19 mouse cellular contexts compared by ENCODE assay signal in the genomic region with DNA sequence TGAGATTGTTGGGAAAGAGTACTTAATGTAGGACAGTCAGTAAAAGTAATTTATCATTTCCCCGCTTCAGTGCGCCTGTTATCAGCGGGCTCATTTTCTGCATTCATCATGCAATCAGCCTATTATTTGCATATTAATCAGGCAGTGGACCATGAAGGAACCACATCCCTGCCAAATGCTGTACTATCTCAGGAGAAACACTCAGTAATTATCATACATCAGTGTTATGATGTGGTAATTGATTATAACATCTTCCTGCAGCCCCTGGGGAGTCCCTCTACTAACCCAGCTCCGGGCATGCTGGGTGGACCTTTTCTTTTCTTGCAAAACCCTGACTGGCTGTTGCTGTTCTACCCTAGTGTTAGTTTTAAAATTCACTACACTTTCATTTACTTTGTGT. TPM values are rescaled to one million over a fixed set of nuclear protein-coding genes. Genes with fewer than 3 reads are reported as not detected.
DNase-seq lines count a peak whose midpoint lies in the region; ATAC-seq and TF ChIP-seq lines count a peak whose summit lies in the region.
"Had no signal": no experiment of that assay in that cellular context is flagged by ENCODE, and none has a peak within 500 bp of the region (broad histone marks: within the 10 kb centered on the region; RNA-seq: fewer than 3 reads in every experiment).

No protein-coding gene starts in this region.

- no peaks in the 10 kb centered on the region for H3K9me3 ChIP-seq in hindbrain, embryonic 12.5 days (replicated peaks)
- no peaks in the 10 kb centered on the region for H3K9me3 ChIP-seq in hindbrain, embryonic 11.5 days (ENCODE audit: control insufficient read depth, low read length)
- H3K9me3 ChIP-seq in MEL (replicated peaks; ENCODE audit: insufficient read depth, low read length): no peaks in the 10 kb centered on the region
- no peaks in the 10 kb centered on the region for H3K9me3 ChIP-seq in forebrain, embryonic 16.5 days (ENCODE audit: control insufficient read depth, low read length)
- H3K9me3 ChIP-seq in neural tube, embryonic 15.5 days (replicated peaks): no peaks in the 10 kb centered on the region
- H3K9me3 ChIP-seq: G1E; kidney, embryonic 15.5 days; lung, embryonic 15.5 days had no signal

- peaks cover 17% of the 10 kb centered on the region for H3K4me1 ChIP-seq in hindbrain, embryonic 12.5 days
- no peaks in the 10 kb centered on the region for H3K4me1 ChIP-seq in hindbrain, embryonic 11.5 days (replicated peaks; ENCODE audit: control insufficient read depth, insufficient read depth, low read length)
- H3K4me1 ChIP-seq in MEL (ENCODE audit: control insufficient read depth in 1 of 2, insufficient read depth in 2 of 2, low read length in 2 of 2): peaks cover 6 to 8% of the 10 kb centered on the region in 2 experiments
- peaks cover 30% of the 10 kb centered on the region for H3K4me1 ChIP-seq in forebrain, embryonic 16.5 days (replicated peaks; ENCODE audit: control insufficient read depth, insufficient read depth, low read length)
- peaks cover 27% of the 10 kb centered on the region for H3K4me1 ChIP-seq in neural tube, embryonic 15.5 days
- H3K4me1 ChIP-seq: kidney, embryonic 15.5 days; lung, embryonic 15.5 days had no signal

- H3K36me3 ChIP-seq in hindbrain, embryonic 12.5 days: peaks cover 27% of the 10 kb centered on the region
- H3K36me3 ChIP-seq in hindbrain, embryonic 11.5 days (ENCODE audit: control insufficient read depth, insufficient read depth, low read length): peaks cover 3% of the 10 kb centered on the region; the same call in 1 of the 2 replicates
- peaks cover 9 to 22% of the 10 kb centered on the region in 2 experiments for H3K36me3 ChIP-seq in MEL (ENCODE audit: control insufficient read depth in 1 of 2, insufficient read depth in 2 of 2, low read length in 2 of 2)
- H3K36me3 ChIP-seq in forebrain, embryonic 16.5 days (ENCODE audit: control insufficient read depth, insufficient read depth): no peaks in the 10 kb centered on the region; the same call in 1 of the 2 replicates
- H3K36me3 ChIP-seq in neural tube, embryonic 15.5 days: peaks cover 20% of the 10 kb centered on the region
- H3K36me3 ChIP-seq: G1E had no signal

- peak; percentile 48 to 54; a peak in 2 of 4 replicates for TF ChIP-seq EP300 in MEL (IDR thresholded peaks at IDR 0.05; ENCODE audit: low read depth in 1 of 2, low read length in 2 of 2)

- H3K4me3 ChIP-seq in hindbrain, embryonic 12.5 days: no peak overlapping the region
- H3K4me3 ChIP-seq in hindbrain, embryonic 11.5 days (ENCODE audit: low read depth, low read length): no peak overlapping the region
- H3K4me3 ChIP-seq in MEL (ENCODE audit: control insufficient read depth in 1 of 2, insufficient read depth in 1 of 2, low read depth in 2 of 2, low read length in 2 of 2): no peak overlapping the region
- no peak overlapping the region for H3K4me3 ChIP-seq in forebrain, embryonic 16.5 days (replicated peaks; ENCODE audit: low read length)
- no peak overlapping the region for H3K4me3 ChIP-seq in neural tube, embryonic 15.5 days (replicated peaks)
- H3K4me3 ChIP-seq: kidney, embryonic 15.5 days; lung, embryonic 15.5 days had no signal

- 64% methylated on average over 4 of the region's 4 CpGs for WGBS in hindbrain, embryonic 12.5 days
- WGBS in hindbrain, embryonic 11.5 days: 78% methylated on average over 4 of the region's 4 CpGs
- 23% methylated on average over 4 of the region's 4 CpGs for WGBS in forebrain, embryonic 16.5 days
- 33% methylated on average over 4 of the region's 4 CpGs for WGBS in neural tube, embryonic 15.5 days

- H3K27me3 ChIP-seq in hindbrain, embryonic 12.5 days: no peaks in the 10 kb centered on the region
- H3K27me3 ChIP-seq in hindbrain, embryonic 11.5 days (ENCODE audit: control insufficient read depth, insufficient read depth, low read length): no peaks in the 10 kb centered on the region
- H3K27me3 ChIP-seq in MEL (ENCODE audit: control insufficient read depth in 1 of 2, insufficient read depth in 2 of 2, low read length in 2 of 2): no peaks in the 10 kb centered on the region
- no peaks in the 10 kb centered on the region for H3K27me3 ChIP-seq in forebrain, embryonic 16.5 days (replicated peaks; ENCODE audit: control insufficient read depth, insufficient read depth, low read length)
- H3K27me3 ChIP-seq in neural tube, embryonic 15.5 days (replicated peaks): no peaks in the 10 kb centered on the region; the same call in 1 of the 2 replicates
- H3K27me3 ChIP-seq: kidney, embryonic 15.5 days; lung, embryonic 15.5 days had no signal

- no peak for DNase-seq in hindbrain, embryonic 11.5 days (ENCODE audit: low spot score)
- DNase-seq in MEL (ENCODE audit: low read depth, low spot score): peak; percentile 37
- DNase-seq in gastrocnemius, postnatal 4 days (ENCODE audit: low spot score in 2 of 2): no peak
- DNase-seq in spleen, adult 12 weeks (ENCODE audit: low spot score): no peak
- DNase-seq: adrenal gland, postnatal 36 days; cerebellum, adult 18-20 months; heart, postnatal 10 days; lung, postnatal 4 days; right cerebral cortex, postnatal 14 days; thymus, postnatal 36 days had no signal

- H3K9ac ChIP-seq in hindbrain, embryonic 12.5 days: no peak overlapping the region
- no peak overlapping the region for H3K9ac ChIP-seq in hindbrain, embryonic 11.5 days (ENCODE audit: low read depth, low read length)
- no peak overlapping the region for H3K9ac ChIP-seq in MEL (ENCODE audit: control insufficient read depth, low read depth, low read length, poor library complexity, severe bottlenecking)
- H3K9ac ChIP-seq in forebrain, embryonic 16.5 days (replicated peaks; ENCODE audit: low read depth, low read length): no peak overlapping the region
- H3K9ac ChIP-seq in neural tube, embryonic 15.5 days (replicated peaks): no peak overlapping the region
- H3K9ac ChIP-seq: kidney, embryonic 15.5 days; liver, embryonic 14.5 days; lung, embryonic 15.5 days had no signal

- no peak for TF ChIP-seq POLR2A in MEL (IDR thresholded peaks at IDR 0.05; ENCODE audit: control insufficient read depth in 1 of 2, insufficient read depth in 1 of 2, low read depth in 1 of 2, low read length in 2 of 2, poor library complexity in 1 of 2)

- no peak overlapping the region for H3K4me2 ChIP-seq in hindbrain, embryonic 12.5 days (replicated peaks)
- H3K4me2 ChIP-seq in hindbrain, embryonic 11.5 days (replicated peaks; ENCODE audit: low read depth, low read length): no peak overlapping the region
- H3K4me2 ChIP-seq in forebrain, embryonic 16.5 days (ENCODE audit: low read length): no peak overlapping the region
- no peak overlapping the region for H3K4me2 ChIP-seq in neural tube, embryonic 15.5 days
- H3K4me2 ChIP-seq: heart, embryonic 11.5 days; kidney, embryonic 15.5 days; lung, embryonic 15.5 days had no signal

- no peaks in the 10 kb centered on the region for H3K79me2 ChIP-seq in MEL (ENCODE audit: control insufficient read depth, insufficient read depth, low read length, poor library complexity)

- ATAC-seq in hindbrain, embryonic 12.5 days (ENCODE audit: low FRiP score): peak; percentile 77
- ATAC-seq in hindbrain, embryonic 11.5 days (ENCODE audit: low FRiP score): no peak
- ATAC-seq in forebrain, embryonic 16.5 days: peak; percentile 72
- ATAC-seq in neural tube, embryonic 15.5 days (ENCODE audit: low FRiP score): peak; percentile 50; the same call in 1 of the 2 replicates
- ATAC-seq: inflammation-experienced regulatory T-cells, adult 6 months had no signal

- no peak for TF ChIP-seq RAD21 in MEL (IDR thresholded peaks at IDR 0.05; ENCODE audit: low read depth, low read length)

- H3K27ac ChIP-seq in hindbrain, embryonic 12.5 days: no peak overlapping the region
- no peak overlapping the region for H3K27ac ChIP-seq in hindbrain, embryonic 11.5 days (ENCODE audit: low read depth, low read length)
- no peak overlapping the region for H3K27ac ChIP-seq in MEL (ENCODE audit: control insufficient read depth, low read depth, low read length)
- peak overlapping the region; percentile 36; the same call in 1 of the 2 replicates for H3K27ac ChIP-seq in forebrain, embryonic 16.5 days (ENCODE audit: low read length)
- H3K27ac ChIP-seq in neural tube, embryonic 15.5 days (replicated peaks): no peak overlapping the region
- H3K27ac ChIP-seq: kidney, embryonic 15.5 days; liver, embryonic 14.5 days; lung, embryonic 15.5 days had no signal

- no peak for TF ChIP-seq CTCF in MEL (IDR thresholded peaks at IDR 0.05 in 2 of 3, conservative IDR thresholded peaks at IDR 0.05 in 1 of 3; ENCODE audit: control insufficient read depth in 1 of 3, insufficient read depth in 1 of 3, low read depth in 2 of 3, low read length in 3 of 3, poor library complexity in 1 of 3, severe bottlenecking in 1 of 3)

TF ChIP-seq in MEL, 35 proteins besides CTCF, POLR2A, EP300 and RAD21 (continues in another document):
- TF ChIP-seq NELFE (IDR thresholded peaks at IDR 0.05; ENCODE audit: low read depth, low read length) (no peak), ETS1 (IDR thresholded peaks at IDR 0.05; ENCODE audit: low read depth, low read length) (peak; percentile 54; the same call in 1 of the 2 replicates), SIN3A (IDR thresholded peaks at IDR 0.05; ENCODE audit: low read length) (no peak), ZMIZ1 (IDR thresholded peaks at IDR 0.05; ENCODE audit: low read depth, low read length) (no peak), GATA1 (IDR thresholded peaks at IDR 0.05; ENCODE audit: low read depth, low read length) (peak; percentile 63), MAX (IDR thresholded peaks at IDR 0.05; ENCODE audit: low read length) (no peak), POLR2AphosphoS5 (IDR thresholded peaks at IDR 0.05; ENCODE audit: borderline replicate concordance, low read depth, low read length) (no peak), MEF2A (IDR thresholded peaks at IDR 0.05; ENCODE audit: extremely low read depth, insufficient replicate concordance, low read depth, low read length, poor library complexity, severe bottlenecking) (no peak), MYC (IDR thresholded peaks at IDR 0.05; ENCODE audit: low read depth, low read length) (no peak), UBTF (IDR thresholded peaks at IDR 0.05; ENCODE audit: borderline replicate concordance, insufficient read depth, low read depth, low read length) (no peak), RCOR1 (IDR thresholded peaks at IDR 0.05; ENCODE audit: low read depth, low read length) (0 out of 2 replicates have a peak, but pooled peaks have one; percentile 32), TBP (IDR thresholded peaks at IDR 0.05; ENCODE audit: low read depth, low read length) (no peak)

RNA-seq across cellular contexts. Expression of gene Sh2b2, which starts 50.6 kb away (rescaled TPM):
- polyA plus RNA-seq in hindbrain, embryonic 12.5 days (2016; fragmentation: Nextera tagmentation; extraction: Ambion mirVana): 20.3 and 23.3 TPM in 2 replicates
- 9.9 and 11.2 TPM in 2 replicates for polyA plus RNA-seq in hindbrain, embryonic 11.5 days (2014; fragmentation: Nextera tagmentation; extraction: Ambion mirVana)
- not detected in 2 replicates for total RNA-seq in MEL (2012; rRNA removed)
- polyA plus RNA-seq in MEL (2012; ENCODE audit: insufficient read depth in 1 of 2, insufficient read length in 2 of 2, low read depth in 1 of 2, low replicate concordance in 2 of 2, missing spikeins in 1 of 2): under 1 TPM in 1 of 2 experiments, not detected in 1; 0.07 TPM
- polyA plus RNA-seq in forebrain, embryonic 16.5 days (2015; fragmentation: Nextera tagmentation; extraction: Ambion mirVana): 30.3 and 33.3 TPM in 2 replicates
- 23.4 and 24.1 TPM in 2 replicates for polyA plus RNA-seq in neural tube, embryonic 15.5 days (2015; fragmentation: Nextera tagmentation; extraction: Ambion mirVana)
- total RNA-seq in gastrocnemius, postnatal 4 days (2021): 10 to 100 TPM; 19.5 to 19.6 TPM
- polyA plus RNA-seq: G1E had no signal

Comparison
In these comparisons a context has a peak if more than half of its experiments do, and no peak if none do; other contexts are left out.
1. RNA of gene Sh2b2, which starts 50.6 kb away (polyA plus RNA-seq): 30.3 to 33.3 TPM in forebrain, embryonic 16.5 days, 23.4 to 24.1 TPM in neural tube, embryonic 15.5 days, 20.3 to 23.3 TPM in hindbrain, embryonic 12.5 days and 9.9 to 11.2 TPM in hindbrain, embryonic 11.5 days; 0.07 TPM in MEL; every median in the first group is over 10 times any median in the second.